Mouse (Mus musculus): ENCODE measurements around the gene Tent5a. TPM values are rescaled to one million over a fixed set of nuclear protein-coding genes. Genes with fewer than 3 reads are reported as not detected.

Gene Tent5a
- total RNA-seq, 2 experiments from 2014 or later: 3.0 to 3.2 TPM

DNA sequence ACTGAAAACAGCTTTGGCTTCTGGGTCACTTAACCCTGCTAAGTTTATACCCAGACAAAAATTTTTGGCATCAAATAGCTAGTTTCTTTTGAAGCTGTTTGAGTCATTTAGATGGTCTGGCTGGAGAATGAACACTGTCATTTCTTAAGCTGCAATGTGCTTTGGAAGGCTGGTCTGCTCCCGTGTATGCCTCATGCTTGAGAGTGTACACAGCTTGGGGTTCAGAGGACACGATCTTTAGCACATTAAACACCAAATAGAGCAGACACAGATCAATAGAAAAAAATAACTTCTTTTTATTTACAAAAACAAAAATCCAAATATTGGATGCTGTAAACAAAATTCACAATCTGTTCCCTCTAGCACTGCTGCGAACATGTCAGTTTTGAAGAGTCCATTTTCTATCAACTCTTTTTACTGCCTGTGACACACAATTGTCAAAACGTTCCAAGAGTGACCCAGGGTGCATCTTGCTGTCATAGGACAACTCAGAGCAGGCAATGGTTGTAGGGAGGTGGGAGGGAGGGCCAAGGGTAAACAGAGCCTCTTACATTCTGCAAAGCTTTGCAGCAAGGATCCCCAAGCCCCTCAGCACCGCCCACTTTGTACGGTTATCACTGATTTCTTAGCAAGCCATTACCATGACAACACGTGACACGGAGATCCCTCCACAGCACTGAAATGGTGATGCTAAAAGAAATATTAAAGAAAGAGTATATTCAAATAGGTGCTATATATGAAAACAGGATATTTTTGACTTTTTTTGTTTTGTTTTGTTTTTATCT, 6.8 kb downstream of the Tent5a start:
- intact Hi-C loops (cut with DNase I): loop anchor here (10.0 kb wide), 1 partner anchor 1066 kb away; no protein-coding TSS in a partner anchor
- DNase-seq (ENCODE audit: low spot score in 2 of 2): no peak

DNA sequence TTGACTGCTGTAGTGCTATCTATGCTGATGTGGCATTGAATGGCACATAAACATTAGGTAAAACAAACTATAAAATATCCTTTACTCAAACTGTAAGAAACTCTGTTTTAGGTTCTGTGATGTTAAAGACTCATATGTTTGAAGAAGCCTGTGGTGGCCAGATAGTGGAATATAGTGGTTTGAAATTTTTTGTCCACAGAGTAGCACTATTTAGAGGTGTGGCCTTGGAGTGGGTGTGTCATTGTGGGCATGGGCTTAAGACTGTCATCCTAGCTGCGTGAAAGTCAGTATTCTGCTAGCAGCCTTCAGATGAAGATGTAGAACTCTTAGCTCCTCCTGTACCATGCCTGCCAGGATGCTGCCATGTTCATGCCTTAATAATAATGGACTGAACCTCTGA, 11.0 kb downstream of the Tent5a start:
- DNase-seq (ENCODE audit: low spot score in 2 of 2): no peak
- intact Hi-C loops (cut with DNase I): no loop called here

DNA sequence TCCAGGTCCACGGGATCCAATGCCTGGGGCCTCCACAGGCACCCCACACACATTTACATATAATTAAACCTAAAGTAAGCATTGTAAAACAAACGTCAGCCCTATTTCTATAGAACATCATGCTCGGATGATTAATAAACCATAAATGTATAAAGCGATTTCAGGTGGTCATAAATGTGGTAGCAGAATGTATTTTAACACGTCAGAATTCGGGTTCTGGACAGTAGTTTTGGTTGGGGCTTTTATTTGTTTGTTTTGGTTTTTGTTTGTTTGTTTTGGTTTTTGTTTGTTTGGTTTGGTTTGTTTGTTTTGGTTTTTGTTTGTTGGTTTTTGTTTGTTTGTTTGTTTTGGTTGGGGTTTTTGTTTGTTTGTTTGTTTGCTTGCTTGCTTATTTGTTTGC, 14.7 kb downstream of the Tent5a start, which contains the start of gene Gm11114:
Gene Gm11114 (plus strand): TSS at position 301 of the 400 bp plus-strand sequence.
- no peak for DNase-seq (ENCODE audit: low spot score in 2 of 2)
- intact Hi-C loops (cut with DNase I): no loop called here

DNA sequence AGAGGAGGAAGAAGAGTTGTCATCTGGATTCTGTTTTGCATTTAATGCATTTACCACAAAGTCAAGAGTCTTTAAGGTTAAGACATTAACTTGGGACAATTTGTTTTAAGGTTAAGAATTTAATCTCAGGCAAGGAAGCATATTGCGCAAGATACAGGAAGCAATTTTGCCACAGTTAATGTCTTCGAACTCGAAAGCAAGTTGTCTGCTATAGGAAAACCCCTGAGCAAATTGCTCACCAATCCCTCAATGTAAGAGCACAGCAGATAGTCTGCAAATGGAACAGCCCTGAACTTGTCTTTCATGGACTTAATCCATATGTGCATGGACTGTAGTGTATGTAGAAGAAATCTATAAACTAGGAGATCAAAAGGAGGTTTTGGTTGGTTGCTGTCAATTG, 23.8 kb downstream of the Tent5a start:
- intact Hi-C loops (cut with DNase I): no loop called here

DNA sequence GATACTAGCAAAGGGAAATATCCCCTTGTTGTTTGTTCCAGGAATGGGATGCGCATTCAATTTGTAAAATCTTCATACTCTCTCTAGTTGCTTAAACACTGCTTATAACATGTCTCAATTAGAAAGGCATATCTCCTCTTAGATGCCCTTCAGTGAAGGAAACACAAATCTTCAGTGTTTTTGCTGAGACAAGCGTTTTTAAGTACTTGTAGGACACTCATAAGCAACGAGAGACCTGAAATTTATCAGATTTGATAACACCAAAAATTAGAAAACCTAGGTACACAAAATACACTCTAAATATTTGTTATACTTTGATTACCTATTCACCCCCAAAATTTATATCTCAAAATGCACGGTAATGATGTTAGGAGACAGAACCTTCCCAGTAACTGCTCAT, 24.3 kb downstream of the Tent5a start:
- intact Hi-C loops (cut with DNase I): no loop called here
- no peak for DNase-seq (ENCODE audit: low spot score in 2 of 2)

More for the DNA sequence above, 23.8 kb downstream of the Tent5a start:
- no peak for DNase-seq (ENCODE audit: low spot score in 2 of 2)

DNA sequence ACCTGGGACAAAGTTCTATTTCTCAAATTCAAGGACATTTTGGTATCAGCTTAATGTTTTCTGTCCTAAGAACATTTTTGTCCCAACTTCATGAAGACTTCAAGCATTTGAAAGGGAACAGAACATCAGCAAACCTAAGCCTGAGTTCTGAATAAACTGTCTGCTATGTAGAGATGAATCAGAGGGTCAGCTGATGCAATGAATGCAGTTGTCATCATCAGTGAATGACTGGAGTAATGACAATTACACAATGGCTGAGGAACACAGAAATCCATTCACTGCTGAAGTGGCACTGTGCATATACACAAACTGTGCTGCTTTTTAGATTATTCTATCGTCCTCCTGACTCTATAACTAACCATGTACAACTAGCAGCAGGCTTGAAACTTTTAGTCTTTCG, 53.0 kb downstream of the Tent5a start:
- intact Hi-C loops (cut with DNase I): no loop called here

More for the DNA sequence above, 53.0 kb downstream of the Tent5a start:
- no peak for DNase-seq (ENCODE audit: low spot score in 2 of 2)

Other genes with a start within 250 kb of the Tent5a start
- not detected for gene Gm11114, start 14.6 kb downstream of the Tent5a start, total RNA-seq (2021)

All from left cerebral cortex, postnatal 36 days (tissue).